Comparison of ENCODE assay signal across 8 mouse cellular contexts in genomic region chr4:141060426-141061301, GRCm38 (mm10). TPM values are rescaled to one million over a fixed set of nuclear protein-coding genes. Genes with fewer than 3 reads are reported as not detected.
DNase-seq lines count a peak whose midpoint lies in the region; ATAC-seq and TF ChIP-seq lines count a peak whose summit lies in the region.

Gene Crocc, minus strand, starts transcription at chr4:141060550.

- H3K36me3 ChIP-seq in C2C12 (ENCODE audit: control insufficient read depth, insufficient read depth) (peaks cover 2% of the 10 kb centered on the region), myocyte (ENCODE audit: control insufficient read depth, insufficient read depth) (no peaks in the 10 kb centered on the region)
- peaks cover 19% of the 10 kb centered on the region for H3K36me3 ChIP-seq in erythroblast, embryonic 14.5 days (ENCODE audit: control insufficient read depth)
- H3K36me3 ChIP-seq in heart, embryonic 11.5 days (ENCODE audit: control insufficient read depth, insufficient read depth, low read length): no peaks in the 10 kb centered on the region
- H3K36me3 ChIP-seq in kidney, embryonic 16.5 days (ENCODE audit: insufficient read depth, low read length): no peaks in the 10 kb centered on the region; the same call in 1 of the 2 replicates
- H3K36me3 ChIP-seq in liver, adult 2 months (ENCODE audit: control insufficient read depth, insufficient read depth, low read length): no peaks in the 10 kb centered on the region
- peaks cover 4% of the 10 kb centered on the region; the same call in 1 of the 2 replicates for H3K36me3 ChIP-seq in splenic B cell, adult 2 months (ENCODE audit: control insufficient read depth, insufficient read depth, low read length, poor library complexity, severe bottlenecking)

- no peaks in the 10 kb centered on the region for H3K9me3 ChIP-seq in erythroblast, embryonic 14.5 days (ENCODE audit: control insufficient read depth, low read length)
- no peaks in the 10 kb centered on the region for H3K9me3 ChIP-seq in heart, embryonic 11.5 days (replicated peaks; ENCODE audit: control insufficient read depth, low read length)
- H3K9me3 ChIP-seq in kidney, embryonic 16.5 days (ENCODE audit: low read length): no peaks in the 10 kb centered on the region

- H3K4me3 ChIP-seq in C2C12 (ENCODE audit: insufficient read depth, poor library complexity, severe bottlenecking) (peak within 1 kb of the TSS; percentile 55), myocyte (peak within 1 kb of the TSS; percentile 47)
- peak within 1 kb of the TSS; percentile 88 for H3K4me3 ChIP-seq in erythroblast, embryonic 14.5 days (replicated peaks)
- peak within 1 kb of the TSS; percentile 67 for H3K4me3 ChIP-seq in heart, embryonic 11.5 days (ENCODE audit: low read depth, low read length)
- H3K4me3 ChIP-seq in kidney, embryonic 16.5 days (ENCODE audit: low read length): peak within 1 kb of the TSS; percentile 72
- H3K4me3 ChIP-seq in liver, adult 2 months (ENCODE audit: insufficient read depth, low read depth, low read length): peak within 1 kb of the TSS; percentile 73

- peak; percentile 100 for DNase-seq in brain, embryonic 14.5 days (ENCODE audit: low read depth)
- DNase-seq in liver, adult 2 months (ENCODE audit: extremely low read depth, low read depth, low spot score): peak; percentile 90
- DNase-seq in splenic B cell, adult 2 months (ENCODE audit: low read depth, low spot score): peak; percentile 100

- H3K4me1 ChIP-seq in erythroblast, embryonic 14.5 days (ENCODE audit: control insufficient read depth): peaks cover 23% of the 10 kb centered on the region
- H3K4me1 ChIP-seq in heart, embryonic 11.5 days (ENCODE audit: control insufficient read depth, insufficient read depth, low read length): peaks cover 5% of the 10 kb centered on the region
- peaks cover 19% of the 10 kb centered on the region for H3K4me1 ChIP-seq in kidney, embryonic 16.5 days (ENCODE audit: insufficient read depth, low read length)
- H3K4me1 ChIP-seq in liver, adult 2 months (ENCODE audit: control insufficient read depth, insufficient read depth, low read length): peaks cover 1% of the 10 kb centered on the region; the same call in 1 of the 2 replicates

- no peaks in the 10 kb centered on the region for H3K79me3 ChIP-seq in C2C12 (ENCODE audit: low read depth)

- peak; percentile 96 for TF ChIP-seq POLR2A in brain, embryonic 14.5 days (IDR thresholded peaks at IDR 0.05; ENCODE audit: borderline replicate concordance, extremely low read depth, insufficient read depth, insufficient read length, poor library complexity, severe bottlenecking)
- TF ChIP-seq POLR2A in liver, adult 2 months (IDR thresholded peaks at IDR 0.05; ENCODE audit: extremely low read depth, insufficient read depth, low read length): peak; percentile 72; the same call in 1 of the 2 replicates
- TF ChIP-seq POLR2A in myocyte (IDR thresholded peaks at IDR 0.05; ENCODE audit: insufficient read length, low read depth): peak; percentile 92

- peak; percentile 93 for TF ChIP-seq CTCF in C2C12 (IDR thresholded peaks at IDR 0.05; ENCODE audit: control insufficient read depth, insufficient read depth, insufficient read length)
- TF ChIP-seq CTCF in brain, embryonic 14.5 days (IDR thresholded peaks at IDR 0.05; ENCODE audit: borderline replicate concordance, extremely low read depth, insufficient read depth, insufficient read length): peak; percentile 99
- TF ChIP-seq CTCF in liver, adult 2 months (IDR thresholded peaks at IDR 0.05; ENCODE audit: low read depth, low read length): peak; percentile 94

- peak; percentile 92 for ATAC-seq in heart, embryonic 11.5 days (replicated peaks; ENCODE audit: insufficient number of reproducible peaks, low FRiP score, low TSS enrichment)
- ATAC-seq in kidney, embryonic 16.5 days (ENCODE audit: low FRiP score, low TSS enrichment): peak; percentile 96

- no peaks in the 10 kb centered on the region for H3K79me2 ChIP-seq in C2C12 (ENCODE audit: control insufficient read depth, insufficient read depth)
- H3K79me2 ChIP-seq in liver, adult 2 months (ENCODE audit: control insufficient read depth, insufficient read depth, low read length): no peaks in the 10 kb centered on the region
- H3K79me2 ChIP-seq in myocyte (ENCODE audit: control insufficient read depth, insufficient read depth): no peaks in the 10 kb centered on the region

- H3K4me2 ChIP-seq in heart, embryonic 11.5 days: peak within 1 kb of the TSS; percentile 91
- peak within 1 kb of the TSS; percentile 85 for H3K4me2 ChIP-seq in kidney, embryonic 16.5 days (replicated peaks; ENCODE audit: low read depth, low read length)
- H3K4me2 ChIP-seq in myocyte (ENCODE audit: low read depth): peak within 1 kb of the TSS; percentile 86

- peak within 1 kb of the TSS; percentile 77 for H3ac ChIP-seq in C2C12 (ENCODE audit: control insufficient read depth, insufficient read length, low read depth)
- H3ac ChIP-seq in myocyte (ENCODE audit: control insufficient read depth, insufficient read length): peak within 1 kb of the TSS; percentile 82

- peak within 1 kb of the TSS; percentile 87 for H3K27ac ChIP-seq in heart, embryonic 11.5 days (ENCODE audit: low read depth, low read length)
- H3K27ac ChIP-seq in kidney, embryonic 16.5 days (ENCODE audit: low read length): peak within 1 kb of the TSS; percentile 95
- peak within 1 kb of the TSS; percentile 28 for H3K27ac ChIP-seq in liver, adult 2 months (replicated peaks; ENCODE audit: insufficient read depth, low read depth, low read length)

- WGBS in heart, embryonic 11.5 days (ENCODE audit: insufficient replicate concordance): under 1% methylated on average over 67 of the region's 77 CpGs
- under 1% methylated on average over 77 of the region's 77 CpGs for WGBS in kidney, embryonic 16.5 days
- WGBS in liver, adult 2 months: under 1% methylated on average over 75 of the region's 77 CpGs

- peak within 1 kb of the TSS; percentile 88 for H3K9ac ChIP-seq in heart, embryonic 11.5 days (ENCODE audit: low read depth, low read length)
- H3K9ac ChIP-seq in kidney, embryonic 16.5 days (replicated peaks; ENCODE audit: low read length): peak within 1 kb of the TSS; percentile 85
- H3K9ac ChIP-seq in liver, adult 2 months (ENCODE audit: low read depth, low read length): peak within 1 kb of the TSS; percentile 78

- H3K27me3 ChIP-seq in C2C12 (ENCODE audit: control insufficient read depth, insufficient read depth, insufficient read length) (no peaks in the 10 kb centered on the region), myocyte (ENCODE audit: control insufficient read depth, insufficient read depth, insufficient read length) (no peaks in the 10 kb centered on the region)
- no peaks in the 10 kb centered on the region for H3K27me3 ChIP-seq in erythroblast, embryonic 14.5 days (ENCODE audit: control insufficient read depth)
- no peaks in the 10 kb centered on the region for H3K27me3 ChIP-seq in heart, embryonic 11.5 days (ENCODE audit: control insufficient read depth, insufficient read depth, low read length)
- H3K27me3 ChIP-seq in kidney, embryonic 16.5 days (ENCODE audit: insufficient read depth, low read length): no peaks in the 10 kb centered on the region
- H3K27me3 ChIP-seq in liver, adult 2 months (ENCODE audit: control insufficient read depth, insufficient read depth, low read length): no peaks in the 10 kb centered on the region
- no peaks in the 10 kb centered on the region for H3K27me3 ChIP-seq in splenic B cell, adult 2 months (ENCODE audit: control insufficient read depth, insufficient read depth, low read length, poor library complexity, severe bottlenecking)

TF ChIP-seq in C2C12, 6 proteins besides CTCF, POLR2A, EP300 and RAD21:
- TF ChIP-seq FOSL1 (IDR thresholded peaks at IDR 0.05; ENCODE audit: insufficient read depth, low read length, poor library complexity, severe bottlenecking) (no peak), MAX (IDR thresholded peaks at IDR 0.05) (peak; percentile 73)

TF ChIP-seq in myocyte, 11 proteins besides CTCF, POLR2A, EP300 and RAD21:
- TF ChIP-seq TCF3 (IDR thresholded peaks at IDR 0.05; ENCODE audit: insufficient read length, low read depth) (no peak), POLR2AphosphoS2 (IDR thresholded peaks at IDR 0.05; ENCODE audit: insufficient read length, low read depth) (peak; percentile 95), SRF (IDR thresholded peaks at IDR 0.05; ENCODE audit: control insufficient read depth, insufficient read length, low read depth) (peak; percentile 70), MYOD1 (IDR thresholded peaks at IDR 0.05; ENCODE audit: control insufficient read depth in 1 of 3, insufficient read length in 2 of 3, low read depth in 2 of 3) (no peak)

RNA-seq across cellular contexts. Expression of gene Crocc, which starts in this region (rescaled TPM):
- polyA plus RNA-seq in C2C12 (2012; fragmentation: generic; extraction: Trizol) (6.0 TPM), myocyte (2012; fragmentation: generic; extraction: Trizol) (3.9 TPM)
- 40.4 and 42.5 TPM in 2 replicates for polyA plus RNA-seq in brain, embryonic 14.5 days (2012; rRNA removed)
- 0.49 and 0.50 TPM in 2 replicates for polyA plus RNA-seq in erythroblast, embryonic 14.5 days (2012)
- 4.5 and 4.7 TPM in 2 replicates for polyA plus RNA-seq in heart, embryonic 11.5 days (2014; fragmentation: Nextera tagmentation; extraction: Ambion mirVana)
- 10.1 and 11.3 TPM in 2 replicates for polyA plus RNA-seq in kidney, embryonic 16.5 days (2015; fragmentation: Nextera tagmentation; extraction: Ambion mirVana)
- 0.67 and 0.74 TPM in 2 replicates for total RNA-seq in liver, adult 2 months (2014; rRNA removed)
- polyA plus RNA-seq in liver, adult 2 months (2012; rRNA removed): 0.76 and 1.7 TPM in 2 replicates

Comparison
In these comparisons a context has a peak if more than half of its experiments do, and no peak if none do; other contexts are left out.
1. Peak in every context shown above with its lines: DNase-seq, ATAC-seq, H3K4me3 ChIP-seq and H3K27ac ChIP-seq.
2. H3K27ac ChIP-seq: peak in every context shown above with its lines; median percentile 95 in kidney, embryonic 16.5 days; 87 in heart, embryonic 11.5 days; 28 in liver, adult 2 months.